Mouse (Mus musculus): ENCODE results near the gene Sapcd1. TPM values are rescaled to one million over a fixed set of nuclear protein-coding genes. Genes with fewer than 3 reads are reported as not detected.

The Sapcd1 gene
- total and polyA plus RNA-seq, 3 experiments = 94.1 to 142 (median 105) TPM

GRCm38 (mm10) chr17:35068213-35068914, 40.5 kb upstream of the Sapcd1 start:
- H3K36me3 ChIP-seq (replicated peaks in 1 of 2; ENCODE audit: control insufficient read depth in 1 of 2, insufficient read depth in 1 of 2, low read length in 1 of 2) = peaks cover 0 to 12% of the 10 kb centered on the region in 2 experiments

GRCm38 (mm10) chr17:35066084-35066483, 38.3 kb upstream of the Sapcd1 start, which contains the start of gene Mpig6b:
Gene Mpig6b (minus strand): TSS chr17:35066184.
- H3K4me2 ChIP-seq (ENCODE audit: insufficient read depth, low read depth, poor library complexity, severe bottlenecking) = 0 out of 2 replicates have a peak within 1 kb of the TSS, but pooled peaks have one; percentile 1
- TF ChIP-seq MEF2A (IDR thresholded peaks at IDR 0.05; ENCODE audit: borderline replicate concordance, low read depth, low read length) (no peak), BHLHE40 (IDR thresholded peaks at IDR 0.05; ENCODE audit: low read depth, low read length) (no peak), TBP (conservative IDR thresholded peaks at IDR 0.05; ENCODE audit: low read depth, low read length) (no peak), ELF1 (IDR thresholded peaks at IDR 0.05; ENCODE audit: low read depth, low read length) (no peak), ZKSCAN1 (IDR thresholded peaks at IDR 0.05; ENCODE audit: borderline replicate concordance, low read depth, low read length) (no peak), POLR2A (IDR thresholded peaks at IDR 0.05; ENCODE audit: low read depth, low read length) (no peak), SIN3A (IDR thresholded peaks at IDR 0.05; ENCODE audit: low read length) (no peak), ZC3H11A (IDR thresholded peaks at IDR 0.05; ENCODE audit: low read depth, low read length) (no peak), JUND (conservative IDR thresholded peaks at IDR 0.05; ENCODE audit: low read depth, low read length) (no peak), USF1 (IDR thresholded peaks at IDR 0.05; ENCODE audit: low read depth, low read length) (no peak), NRF1 (IDR thresholded peaks at IDR 0.05; ENCODE audit: low read depth, low read length) (no peak), GABPA (IDR thresholded peaks at IDR 0.05; ENCODE audit: insufficient replicate concordance, low read depth, low read length) (no peak), MAZ (IDR thresholded peaks at IDR 0.05; ENCODE audit: low read depth, low read length) (no peak), UBTF (IDR thresholded peaks at IDR 0.05; ENCODE audit: low read depth, low read length) (no peak)
- dilution Hi-C loops (cut with MboI; ENCODE audit: extremely low pct_ligation_motif_present, extremely low pct_unique_long_range_greater_than_20kb, low sequenced_read_pairs) = no loop called here
- no peaks in the 10 kb centered on the region for H3K79me2 ChIP-seq (replicated peaks; ENCODE audit: control insufficient read depth, extremely low read depth, insufficient read depth, poor library complexity, severe bottlenecking)
- no peak within 1 kb of the TSS for H3K27ac ChIP-seq (ENCODE audit: insufficient read depth, low read depth)
- no peaks in the 10 kb centered on the region for H3K9me3 ChIP-seq (replicated peaks; ENCODE audit: low read length)
- H3K9ac ChIP-seq (ENCODE audit: insufficient read depth, low read depth) = no peak within 1 kb of the TSS
- H3K36me3 ChIP-seq (replicated peaks in 1 of 2; ENCODE audit: control insufficient read depth in 1 of 2, insufficient read depth in 1 of 2, low read length in 1 of 2) = peaks cover 4 to 32% of the 10 kb centered on the region in 2 experiments
- no peak for DNase-seq (ENCODE audit: extremely low read depth)
- 0 out of 4 replicates have a peak, but pooled peaks cover 2 to 4% of the 10 kb centered on the region in 2 experiments for H3K4me1 ChIP-seq (ENCODE audit: control insufficient read depth in 1 of 2, insufficient read depth in 2 of 2)
- no peak within 1 kb of the TSS for H3K4me3 ChIP-seq (replicated peaks in 1 of 3; ENCODE audit: low read depth in 2 of 3, low read length in 2 of 3, poor library complexity in 1 of 3)
- no peaks in the 10 kb centered on the region for H3K27me3 ChIP-seq (replicated peaks)
- in situ Hi-C loops (cut with MboI; ENCODE audit: low pct_ligation_motif_present, low pct_unique_long_range_greater_than_20kb, low sequenced_read_pairs) = loop anchor here (5.0 kb wide), 1 partner anchor 44 kb away; no protein-coding TSS in a partner anchor

More at GRCm38 (mm10) chr17:35068213-35068914, 40.5 kb upstream of the Sapcd1 start:
- H3K9me3 ChIP-seq (replicated peaks; ENCODE audit: low read length) = no peaks in the 10 kb centered on the region
- no peak overlapping the region for H3K9ac ChIP-seq (ENCODE audit: insufficient read depth, low read depth)
- H3K79me2 ChIP-seq (replicated peaks; ENCODE audit: control insufficient read depth, extremely low read depth, insufficient read depth, poor library complexity, severe bottlenecking) = no peaks in the 10 kb centered on the region
- in situ Hi-C loops (cut with MboI; ENCODE audit: low pct_ligation_motif_present, low pct_unique_long_range_greater_than_20kb, low sequenced_read_pairs) (loop anchor here (5.0 kb wide), 1 partner anchor 46 kb away; no protein-coding TSS in a partner anchor), dilution Hi-C loops (cut with MboI; ENCODE audit: extremely low pct_ligation_motif_present, extremely low pct_unique_long_range_greater_than_20kb, low sequenced_read_pairs) (no loop called here)
- 0 out of 4 replicates have a peak, but pooled peaks cover 2 to 4% of the 10 kb centered on the region in 2 experiments for H3K4me1 ChIP-seq (ENCODE audit: control insufficient read depth in 1 of 2, insufficient read depth in 2 of 2)
- H3K27ac ChIP-seq (ENCODE audit: insufficient read depth, low read depth) = no peak overlapping the region
- DNase-seq (ENCODE audit: extremely low read depth) = no peak
- H3K27me3 ChIP-seq (replicated peaks) = no peaks in the 10 kb centered on the region
- TF ChIP-seq RAD21 (IDR thresholded peaks at IDR 0.05; ENCODE audit: low read depth, low read length) = no peak
- no peak for TF ChIP-seq JUN (IDR thresholded peaks at IDR 0.05; ENCODE audit: insufficient read depth, low read depth, low read length)
- no peak for TF ChIP-seq USF1 (IDR thresholded peaks at IDR 0.05; ENCODE audit: low read depth, low read length)
- no peak for TF ChIP-seq NRF1 (IDR thresholded peaks at IDR 0.05; ENCODE audit: low read depth, low read length)
- no peak for TF ChIP-seq MAZ (IDR thresholded peaks at IDR 0.05; ENCODE audit: low read depth, low read length)
- TF ChIP-seq EP300 (IDR thresholded peaks at IDR 0.05; ENCODE audit: low read length) = no peak
- TF ChIP-seq PAX5 (IDR thresholded peaks at IDR 0.05; ENCODE audit: low read length) = no peak
- TF ChIP-seq MYC (IDR thresholded peaks at IDR 0.05; ENCODE audit: low read depth, low read length) = no peak
- no peak for TF ChIP-seq HCFC1 (IDR thresholded peaks at IDR 0.05; ENCODE audit: low read depth, low read length)
- TF ChIP-seq CHD2 (IDR thresholded peaks at IDR 0.05; ENCODE audit: low read length) = no peak
- no peak for TF ChIP-seq IRF4 (IDR thresholded peaks at IDR 0.05; ENCODE audit: low read depth, low read length)
- TF ChIP-seq TCF12 (IDR thresholded peaks at IDR 0.05; ENCODE audit: low read depth, low read length) = no peak
- TF ChIP-seq CHD1 (IDR thresholded peaks at IDR 0.05; ENCODE audit: low read depth, low read length) = no peak
- no peak overlapping the region for H3K4me3 ChIP-seq (replicated peaks in 1 of 3; ENCODE audit: low read depth in 2 of 3, low read length in 2 of 3, poor library complexity in 1 of 3)
- H3K4me2 ChIP-seq (ENCODE audit: insufficient read depth, low read depth, poor library complexity, severe bottlenecking) = no peak overlapping the region
